Mouse (Mus musculus): ENCODE measurements around the gene Cracr2b.

Gene Cracr2b

GRCm38 (mm10) chr7:141454967-141455551 lies 5.8 kb upstream of the Cracr2b start, which contains the start of gene Pnpla2:
Pnpla2 (plus strand) TSS chr7:141455198.
- peak; percentile 91 to 96 for DNase-seq (ENCODE audit: low spot score in 2 of 2)

- peak in 1 of 2 experiments; percentile 56 for DNase-seq (ENCODE audit: low spot score in 2 of 2)
These were observed 5.1 kb upstream of the Cracr2b start for GRCm38 (mm10) chr7:141455610-141456314.

- DNase-seq (ENCODE audit: low spot score in 2 of 2): no peak
These were observed 4.2 kb upstream of the Cracr2b start for GRCm38 (mm10) chr7:141456739-141457138.

- DNase-seq (ENCODE audit: low spot score in 2 of 2): no peak
These were observed 3.7 kb upstream of the Cracr2b start for GRCm38 (mm10) chr7:141457236-141457635.

- no peak for DNase-seq (ENCODE audit: low spot score in 2 of 2)
These were observed 2.8 kb upstream of the Cracr2b start for GRCm38 (mm10) chr7:141457986-141458660.

GRCm38 (mm10) chr7:141458661-141459060 lies 2.2 kb upstream of the Cracr2b start:
- no peak for DNase-seq (ENCODE audit: low spot score in 2 of 2)

GRCm38 (mm10) chr7:141459301-141459711 lies 1.6 kb upstream of the Cracr2b start:
- DNase-seq (ENCODE audit: low spot score in 2 of 2): no peak

- DNase-seq (ENCODE audit: low spot score in 2 of 2): no peak
These were observed 898 bp upstream of the Cracr2b start for GRCm38 (mm10) chr7:141460001-141460390.

DNA sequence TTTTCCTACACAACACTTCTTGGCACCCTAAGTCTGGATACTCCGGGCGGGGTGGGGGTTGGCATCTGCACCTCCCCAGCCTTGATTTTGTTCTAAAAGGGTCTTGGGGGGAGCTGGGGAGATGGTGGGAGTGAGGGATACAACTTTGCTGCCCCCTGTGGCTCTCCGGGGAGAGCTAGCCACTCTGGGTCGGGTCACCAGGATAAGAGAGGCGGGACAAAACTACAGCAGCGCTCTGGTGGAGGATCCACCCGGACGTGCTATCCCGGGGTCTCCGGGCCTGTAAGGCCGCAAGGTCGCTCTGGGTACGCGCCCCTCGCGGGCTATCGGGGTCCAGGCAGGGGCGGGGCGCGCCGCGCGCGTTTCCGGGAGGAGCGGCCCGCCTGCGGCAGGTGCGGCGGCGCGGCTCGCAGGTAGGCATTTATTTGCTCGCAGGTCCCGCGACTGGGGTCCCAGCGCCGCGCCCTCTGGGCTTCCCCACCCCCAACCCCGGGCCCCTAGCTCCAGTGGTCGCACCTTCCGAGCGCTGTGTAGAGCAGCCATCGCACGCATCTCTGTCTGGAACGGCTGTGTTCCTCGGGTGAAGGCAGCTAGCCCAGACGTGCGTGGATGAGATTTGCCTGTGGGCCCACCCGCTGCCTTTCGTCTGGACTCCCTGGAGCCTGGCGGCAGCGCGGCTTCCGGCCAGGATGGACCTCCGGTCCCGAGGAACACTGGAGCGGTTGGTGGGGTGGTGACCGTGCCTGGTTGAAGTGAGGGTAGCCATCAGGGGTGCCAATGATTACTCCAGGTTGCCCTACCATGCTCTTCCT lies 833 bp downstream of the Cracr2b start:
- no peak for DNase-seq (ENCODE audit: low spot score in 2 of 2)

DNA sequence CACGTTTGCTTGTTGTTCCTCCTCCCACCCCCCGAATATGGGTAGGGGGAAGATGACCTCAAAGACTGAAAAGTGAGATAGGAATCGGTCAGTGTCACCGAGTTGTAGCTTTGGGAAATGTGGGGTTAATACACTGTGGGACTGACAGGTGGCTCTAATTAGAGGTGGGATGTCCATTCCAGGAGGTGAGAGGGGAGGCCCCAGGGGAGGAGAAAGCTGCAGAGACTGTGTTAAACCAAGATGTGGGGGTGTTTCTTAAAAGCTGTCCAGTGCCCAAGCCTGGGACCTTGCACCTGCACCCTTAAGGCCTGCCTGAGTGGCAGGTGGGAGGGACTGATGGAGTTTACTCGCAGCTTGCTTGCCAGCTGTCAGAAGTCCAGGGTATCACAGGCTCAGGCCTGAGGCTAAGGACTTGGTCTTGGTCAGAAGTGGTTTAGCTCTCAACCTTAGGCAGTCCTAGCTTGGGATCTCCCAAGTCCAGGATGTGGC lies 1.5 kb downstream of the Cracr2b start:
- no peak for DNase-seq (ENCODE audit: low spot score in 2 of 2)

DNA sequence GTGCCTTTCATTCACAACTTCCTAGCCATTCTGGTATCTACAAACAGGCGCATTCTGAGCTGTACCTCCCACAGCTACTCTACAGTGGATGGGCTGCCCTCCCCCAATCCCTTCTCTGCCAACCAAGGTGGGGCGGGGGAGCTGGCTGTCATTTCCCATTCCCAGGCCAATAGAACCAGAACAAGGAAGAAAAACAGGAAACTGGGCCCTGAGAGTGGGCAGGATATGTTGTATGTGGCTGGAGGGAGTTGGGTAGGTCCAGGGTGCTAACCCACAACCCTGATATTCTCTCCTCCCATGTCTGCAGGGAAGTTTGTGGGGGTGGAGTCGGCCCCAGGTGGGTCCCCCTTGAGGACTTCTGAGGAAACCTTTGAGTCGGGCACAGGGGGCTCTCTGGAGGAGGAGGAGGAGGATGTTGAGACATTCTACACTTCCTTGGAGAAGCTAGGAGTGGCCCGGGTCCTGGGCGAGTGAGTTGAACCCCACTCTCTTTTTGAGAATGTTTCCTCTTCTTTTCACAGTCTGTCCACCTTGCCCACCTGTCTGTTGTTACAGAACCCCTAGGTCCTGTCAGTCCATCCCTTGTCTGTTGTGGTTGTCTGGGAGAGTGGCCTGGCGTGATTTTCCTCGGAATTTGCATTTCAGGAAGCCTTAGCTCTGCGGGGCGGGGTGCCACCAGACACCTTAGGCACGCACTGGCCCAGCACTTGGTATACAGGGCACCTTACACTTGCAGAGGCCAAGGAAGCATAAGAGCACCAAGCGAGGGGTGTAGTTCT lies 3.1 kb downstream of the Cracr2b start:
- DNase-seq (ENCODE audit: low spot score in 2 of 2): no peak

DNA sequence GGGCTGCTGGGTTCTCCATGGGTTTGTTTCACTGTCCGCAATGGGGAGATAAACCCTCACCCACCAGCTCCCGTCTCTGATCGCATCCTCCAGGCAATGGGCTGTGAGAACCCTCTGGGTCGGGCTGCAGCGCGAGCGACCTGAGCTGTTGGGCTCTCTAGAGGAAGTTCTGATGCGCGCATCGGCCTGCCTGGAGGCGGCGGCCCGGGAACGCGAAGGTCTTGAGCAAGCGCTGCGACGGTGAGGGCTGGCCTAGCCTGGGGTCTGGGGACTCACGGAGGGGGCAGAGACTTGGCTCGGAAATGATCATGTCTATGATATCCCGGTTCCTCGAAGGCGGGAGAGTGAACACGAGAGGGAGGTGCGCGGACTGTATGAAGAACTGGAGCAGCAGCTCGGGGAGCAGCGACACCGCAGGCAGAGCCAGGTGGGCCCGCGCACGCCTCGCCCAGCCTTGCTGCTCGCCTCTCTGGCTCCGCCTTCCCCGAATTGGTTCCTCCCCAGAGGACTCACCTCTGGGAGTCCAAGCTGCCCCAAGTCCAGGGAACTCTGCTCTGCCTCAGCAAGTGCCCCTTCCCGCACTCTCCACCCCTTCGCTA lies 3.8 kb downstream of the Cracr2b start:
- no peak for DNase-seq (ENCODE audit: low spot score in 2 of 2)

DNA sequence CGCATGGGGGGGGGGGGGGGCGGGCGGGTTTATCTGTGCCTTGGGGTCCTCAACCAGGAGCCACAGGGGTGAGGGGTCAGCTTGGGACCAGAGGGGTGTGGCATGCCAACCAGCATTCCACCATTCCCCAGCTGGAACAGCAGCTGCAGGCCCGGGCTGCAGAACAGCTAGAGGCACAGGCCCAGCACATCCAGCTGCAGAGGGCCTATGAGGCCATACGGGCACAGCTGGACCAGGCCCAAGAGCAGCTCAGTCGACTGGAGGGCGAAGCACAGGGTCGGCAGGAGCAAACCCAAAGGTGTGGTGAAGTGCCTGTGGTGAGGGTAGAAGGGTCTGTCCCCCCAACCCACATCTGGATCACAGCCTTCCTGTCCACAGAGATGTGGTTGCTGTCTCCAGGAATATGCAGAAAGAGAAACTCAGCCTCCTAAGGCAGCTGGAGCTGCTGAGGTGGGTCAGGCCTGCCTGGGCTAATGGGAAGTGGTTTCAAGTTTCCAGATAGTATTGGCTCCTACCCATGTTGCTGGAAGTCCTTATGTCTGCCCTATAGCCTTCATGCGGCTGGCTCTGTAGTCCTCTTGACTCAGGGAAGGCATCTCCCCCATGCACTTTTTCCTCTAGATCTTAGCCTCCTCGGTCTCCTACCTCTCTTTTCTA lies 4.6 kb downstream of the Cracr2b start:
- DNase-seq (ENCODE audit: low spot score in 2 of 2): no peak

DNA sequence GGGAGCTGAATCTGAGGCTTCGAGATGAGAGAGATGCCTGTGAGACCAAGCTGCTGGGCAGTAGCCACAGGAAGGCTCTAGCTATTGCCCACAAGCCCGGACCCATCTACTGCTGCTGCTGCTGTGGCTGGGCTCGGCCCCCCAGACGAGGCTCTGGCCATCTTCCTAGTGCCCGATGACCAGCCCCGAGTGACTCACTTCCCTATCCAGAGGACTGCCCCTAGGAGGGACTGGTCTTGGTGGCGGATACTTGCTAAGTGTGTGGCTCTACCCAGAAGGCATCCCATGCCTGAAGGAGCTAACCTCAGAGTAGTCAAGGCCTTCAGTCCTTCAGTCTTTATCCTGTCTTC lies 5.1 kb downstream of the Cracr2b start:
- no peak for DNase-seq (ENCODE audit: low spot score in 2 of 2)

- DNase-seq (ENCODE audit: low spot score in 2 of 2): no peak
These were observed 5.8 kb downstream of the Cracr2b start for GRCm38 (mm10) chr7:141466607-141467148.

- DNase-seq (ENCODE audit: low spot score in 2 of 2): peak; percentile 88 to 90
These were observed 6.5 kb downstream of the Cracr2b start, which contains the start of gene Cd151 for GRCm38 (mm10) chr7:141467230-141468030. Cd151 (plus strand) TSS chr7:141467392.

GRCm38 (mm10) chr7:141468164-141468521 lies 7.2 kb downstream of the Cracr2b start:
- no peak for DNase-seq (ENCODE audit: low spot score in 2 of 2)

GRCm38 (mm10) chr7:141468522-141469211 lies 7.8 kb downstream of the Cracr2b start:
- peak in 1 of 2 experiments; percentile 65 for DNase-seq (ENCODE audit: low spot score in 2 of 2)
